Mouse (Mus musculus) embryonic fibroblast, embryonic 13.5 days (primary cell): ENCODE measurements around the gene B4galt1.

Experiments used
- CTCF ChIP-seq: IDR thresholded peaks from 2 replicates; pipeline ENCODE4 v1.5.1; 2011; ENCODE audit warnings: mild to moderate bottlenecking, control low read depth, low read length, moderate library complexity, borderline replicate concordance; ENCODE audit not compliant: insufficient read depth
- POLR2A ChIP-seq: IDR thresholded peaks from 2 replicates; pipeline ENCODE4 v1.6.1; 2011; ENCODE audit warnings: low read depth, mild to moderate bottlenecking, control low read depth, low read length, moderate library complexity

DNA sequence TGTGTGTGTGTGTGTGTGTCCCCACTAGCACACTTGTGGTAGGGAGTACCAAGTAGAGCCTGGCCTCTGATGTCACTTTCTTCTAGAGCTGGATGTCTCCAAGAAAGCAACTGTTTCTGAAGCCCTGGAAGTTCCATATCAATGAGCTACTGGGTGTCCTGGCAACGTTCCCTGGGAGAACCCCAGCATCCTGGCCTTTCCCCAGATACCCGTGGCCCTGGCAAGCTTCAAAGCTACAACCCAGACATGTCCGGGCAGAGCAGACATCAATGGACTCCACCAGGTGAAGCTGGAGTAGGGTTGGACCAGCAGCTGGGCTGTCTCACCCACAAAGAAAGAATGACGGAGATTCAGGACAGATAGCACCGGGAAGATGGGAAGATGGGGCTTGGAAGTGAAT lies 37.4 kb upstream of the B4galt1 start:
- TF ChIP-seq POLR2A (no peak), CTCF (no peak)
